Mouse (Mus musculus): ENCODE results near the gene Gpr101. TPM values are rescaled to one million over a fixed set of nuclear protein-coding genes. Genes with fewer than 3 reads are reported as not detected.

The Gpr101 gene
- 0.18 and 0.23 TPM in 2 replicates for polyA plus RNA-seq (2015; fragmentation: Nextera tagmentation; extraction: Ambion mirVana)

GRCm38 (mm10) chrX:57503634-57504033 is at the start of gene Gpr101:
TSS of gene Gpr101 (minus strand) at chrX:57503757.
- Histone ChIP-seq H3K4me1 (replicated peaks) (0 out of 2 replicates have a peak, but pooled peaks cover 3% of the 10 kb centered on the region), H3K36me3 (no peaks in the 10 kb centered on the region), H3K4me3 (peak within 1 kb of the TSS; percentile 43), H3K4me2 (peak within 1 kb of the TSS; percentile 66), H3K9ac (peak within 1 kb of the TSS; percentile 56; the same call in 1 of the 2 replicates), H3K27me3 (peaks cover 29% of the 10 kb centered on the region), H3K27ac (no peak within 1 kb of the TSS), H3K9me3 (no peaks in the 10 kb centered on the region)
- WGBS, result 30% methylated on average over 9 of the region's 28 CpGs
- ATAC-seq (ENCODE audit: low FRiP score), result peak; percentile 77; the same call in 1 of the 2 replicates

DNA sequence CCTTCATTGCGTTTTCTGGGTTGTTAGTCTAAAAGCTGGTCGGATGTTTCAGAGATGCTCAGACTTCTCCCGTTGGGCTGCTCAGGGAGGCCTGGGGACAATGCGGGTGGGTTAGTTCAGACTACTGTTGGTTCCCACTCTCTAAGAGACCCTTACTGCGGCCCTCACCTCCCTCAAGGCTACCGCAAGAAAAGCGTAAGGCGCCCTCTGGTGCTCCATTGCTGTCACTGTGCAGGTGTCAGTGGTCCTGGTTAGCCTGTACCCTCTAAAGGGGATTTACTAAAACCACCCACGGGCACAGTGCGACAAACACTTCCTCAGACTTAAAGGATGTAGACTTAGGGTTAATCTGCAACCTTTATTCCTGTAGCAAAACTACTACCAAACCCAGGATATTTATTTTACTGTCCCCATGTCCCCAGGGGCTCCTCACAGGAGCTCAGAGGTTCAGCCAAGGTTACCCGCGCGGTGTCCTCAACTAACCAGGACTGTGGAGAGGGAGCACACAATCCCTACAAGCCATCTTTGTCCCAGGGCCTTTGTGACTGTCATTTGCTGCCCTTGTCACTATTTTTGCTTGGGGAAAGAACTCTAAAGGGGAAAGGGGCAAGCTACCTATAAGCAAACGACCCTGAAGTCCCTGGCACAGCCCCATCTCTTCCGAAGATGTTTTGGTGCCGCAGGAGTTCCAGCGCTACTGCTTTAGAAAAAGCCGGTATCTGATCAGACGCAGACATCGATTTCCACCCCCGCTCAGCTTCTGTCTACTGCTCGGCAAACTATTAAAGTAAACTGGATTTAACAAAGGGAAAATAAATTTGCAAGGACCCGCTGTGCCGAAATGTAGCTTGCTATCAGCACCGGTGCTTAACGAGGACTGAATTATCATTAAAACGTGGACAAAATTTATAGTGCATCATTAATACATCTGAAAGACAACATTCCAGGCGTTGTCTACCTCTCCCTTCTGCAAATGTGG is 17.8 kb upstream of the Gpr101 start:
- no peaks in the 10 kb centered on the region for H3K27me3 ChIP-seq
- no peak overlapping the region for H3K9ac ChIP-seq
- WGBS, result 38% methylated on average over 28 of the region's 28 CpGs
- H3K9me3 ChIP-seq, result no peaks in the 10 kb centered on the region
- H3K4me1 ChIP-seq (replicated peaks), result no peaks in the 10 kb centered on the region
- H3K27ac ChIP-seq, result no peak overlapping the region
- peak; percentile 57; the same call in 1 of the 2 replicates for ATAC-seq (ENCODE audit: low FRiP score)
- H3K36me3 ChIP-seq, result no peaks in the 10 kb centered on the region
- peak overlapping the region; percentile 48 for H3K4me2 ChIP-seq
- peak overlapping the region; percentile 26 for H3K4me3 ChIP-seq

GRCm38 (mm10) chrX:57506247-57506646 is 2.7 kb upstream of the Gpr101 start:
- no peak overlapping the region for H3K27ac ChIP-seq
- H3K4me3 ChIP-seq, result no peak overlapping the region
- no peak for ATAC-seq (ENCODE audit: low FRiP score)
- H3K9me3 ChIP-seq, result no peaks in the 10 kb centered on the region
- H3K9ac ChIP-seq, result no peak overlapping the region
- H3K36me3 ChIP-seq, result no peaks in the 10 kb centered on the region
- WGBS, result 95% methylated on average over 1 of the region's 1 CpGs
- no peak overlapping the region for H3K4me2 ChIP-seq
- peaks cover 29% of the 10 kb centered on the region for H3K27me3 ChIP-seq
- 0 out of 2 replicates have a peak, but pooled peaks cover 3% of the 10 kb centered on the region for H3K4me1 ChIP-seq (replicated peaks)

Other genes starting within 250 kb of the Gpr101 start
- 5.7 and 7.8 TPM in 2 replicates for gene Arhgef6, start 165.0 kb downstream of the Gpr101 start, polyA plus RNA-seq (2015; fragmentation: Nextera tagmentation; extraction: Ambion mirVana)
- gene Rbmx, start 110.7 kb downstream of the Gpr101 start, polyA plus RNA-seq (2015; fragmentation: Nextera tagmentation; extraction: Ambion mirVana), result 221 and 224 TPM in 2 replicates
- gene Gm364, start 94.6 kb downstream of the Gpr101 start, polyA plus RNA-seq (2015; fragmentation: Nextera tagmentation; extraction: Ambion mirVana), result not detected in 2 replicates

All from hindbrain, embryonic 13.5 days (tissue).